22 mouse cellular contexts compared by ENCODE assay signal in genomic region chr9:49529366-49529959, GRCm38 (mm10). TPM values are rescaled to one million over a fixed set of nuclear protein-coding genes. Genes with fewer than 3 reads are reported as not detected.
DNase-seq lines count a peak whose midpoint lies in the region; ATAC-seq and TF ChIP-seq lines count a peak whose summit lies in the region.
"Had no signal": no experiment of that assay in that cellular context is flagged by ENCODE, and none has a peak within 500 bp of the region (broad histone marks: within the 10 kb centered on the region; RNA-seq: fewer than 3 reads in every experiment).

No protein-coding gene starts in this region.

- no peak overlapping the region for H3K9ac ChIP-seq in midbrain, embryonic 15.5 days
- H3K9ac ChIP-seq in midbrain, embryonic 14.5 days (replicated peaks; ENCODE audit: low read length), result no peak overlapping the region
- H3K9ac ChIP-seq in ES-E14 (ENCODE audit: insufficient read depth, low read depth, low read length, poor library complexity, severe bottlenecking), result no peak overlapping the region
- H3K9ac ChIP-seq: embryonic facial prominence, embryonic 12.5 days; embryonic facial prominence, embryonic 15.5 days; forebrain, postnatal 0 days; hindbrain, embryonic 12.5 days had no signal

- DNase-seq in midbrain, embryonic 14.5 days, result no peak
- DNase-seq in ES-E14 (ENCODE audit: low read depth, low spot score), result no peak
- DNase-seq in thymus, adult 2 months, result no peak
- DNase-seq in adrenal gland, adult 8-10 months, result no peak
- DNase-seq: adrenal gland, adult 2 months; adrenal gland, postnatal 25 days; cerebellum, adult 11-12 months; gastrocnemius, postnatal 14 days; heart, adult 11 months had no signal

- WGBS in midbrain, embryonic 15.5 days, result 71% methylated on average over 8 of the region's 8 CpGs
- 74% methylated on average over 8 of the region's 8 CpGs for WGBS in midbrain, embryonic 14.5 days
- 50% methylated on average over 8 of the region's 8 CpGs for WGBS in olfactory bulb, adult 2 months
- WGBS in thymus, adult 2 months, result 85% methylated on average over 8 of the region's 8 CpGs

- no peaks in the 10 kb centered on the region for H3K27me3 ChIP-seq in midbrain, embryonic 15.5 days (replicated peaks)
- no peaks in the 10 kb centered on the region for H3K27me3 ChIP-seq in midbrain, embryonic 14.5 days (ENCODE audit: control insufficient read depth, insufficient read depth, low read length)
- H3K27me3 ChIP-seq in thymus, adult 2 months (ENCODE audit: control insufficient read depth, insufficient read depth, low read length), result no peaks in the 10 kb centered on the region
- H3K27me3 ChIP-seq: embryonic facial prominence, embryonic 12.5 days; embryonic facial prominence, embryonic 15.5 days; hindbrain, embryonic 12.5 days had no signal

- H3K9me3 ChIP-seq in midbrain, embryonic 15.5 days, result no peaks in the 10 kb centered on the region
- H3K9me3 ChIP-seq in midbrain, embryonic 14.5 days (ENCODE audit: control insufficient read depth, low read length), result no peaks in the 10 kb centered on the region
- no peaks in the 10 kb centered on the region for H3K9me3 ChIP-seq in ES-E14 (ENCODE audit: control insufficient read depth, insufficient read depth, low read depth, low read length)
- H3K9me3 ChIP-seq: embryonic facial prominence, embryonic 12.5 days; embryonic facial prominence, embryonic 15.5 days; hindbrain, embryonic 12.5 days had no signal

- peaks cover 7% of the 10 kb centered on the region; the same call in 1 of the 2 replicates for H3K36me3 ChIP-seq in midbrain, embryonic 15.5 days (replicated peaks)
- H3K36me3 ChIP-seq in midbrain, embryonic 14.5 days (ENCODE audit: control insufficient read depth, insufficient read depth, low read length), result peaks cover 33% of the 10 kb centered on the region
- H3K36me3 ChIP-seq in ES-E14 (ENCODE audit: control insufficient read depth, insufficient read depth, low read length, poor library complexity, severe bottlenecking), result no peaks in the 10 kb centered on the region
- H3K36me3 ChIP-seq in thymus, adult 2 months (ENCODE audit: control insufficient read depth, insufficient read depth, low read length), result no peaks in the 10 kb centered on the region
- H3K36me3 ChIP-seq: embryonic facial prominence, embryonic 12.5 days had no signal

- H3K4me2 ChIP-seq in midbrain, embryonic 15.5 days, result no peak overlapping the region
- H3K4me2 ChIP-seq in midbrain, embryonic 14.5 days (ENCODE audit: low read length), result no peak overlapping the region
- H3K4me2 ChIP-seq: embryonic facial prominence, embryonic 12.5 days; embryonic facial prominence, embryonic 15.5 days; heart, embryonic 11.5 days; hindbrain, embryonic 12.5 days had no signal

- no peak for TF ChIP-seq POLR2A in olfactory bulb, adult 2 months (IDR thresholded peaks at IDR 0.05; ENCODE audit: insufficient read depth, low read depth, low read length)
- no peak for TF ChIP-seq POLR2A in thymus, adult 2 months (IDR thresholded peaks at IDR 0.05; ENCODE audit: control insufficient read depth, extremely low read depth, insufficient read depth, low read length, poor library complexity)

- in situ Hi-C loops in ES-E14 (cut with MboI; ENCODE audit: low sequenced_read_pairs in 2 of 2, unreplicated experiment in 2 of 2), result no loop called here

- ATAC-seq in midbrain, embryonic 15.5 days (replicated peaks), result no peak
- no peak for ATAC-seq in midbrain, embryonic 14.5 days (ENCODE audit: low FRiP score, low TSS enrichment)
- ATAC-seq: CD4-positive, CD25-positive, alpha-beta regulatory T cell, adult 4 months; forebrain, embryonic 14.5 days; hindbrain, embryonic 16.5 days; inflammation-experienced regulatory T-cells, adult 6 months; intestine, postnatal 0 days had no signal

- TF ChIP-seq CTCF in olfactory bulb, adult 2 months (IDR thresholded peaks at IDR 0.05; ENCODE audit: insufficient read depth, low read depth, low read length), result no peak
- TF ChIP-seq CTCF in thymus, adult 2 months (IDR thresholded peaks at IDR 0.05; ENCODE audit: borderline replicate concordance, control insufficient read depth, extremely low read depth, insufficient read depth, low read length, poor library complexity), result no peak

- 0 out of 2 replicates have a peak overlapping the region, but pooled peaks have one; percentile 18 for H3K27ac ChIP-seq in midbrain, embryonic 15.5 days
- no peak overlapping the region for H3K27ac ChIP-seq in midbrain, embryonic 14.5 days (replicated peaks; ENCODE audit: low read depth, low read length)
- H3K27ac ChIP-seq in ES-E14 (ENCODE audit: insufficient read depth, low read depth, low read length, poor library complexity, severe bottlenecking), result no peak overlapping the region
- H3K27ac ChIP-seq in olfactory bulb, adult 2 months (ENCODE audit: insufficient read depth, low read depth, low read length), result peak overlapping the region; percentile 2; the same call in 1 of the 2 replicates
- H3K27ac ChIP-seq in thymus, adult 2 months (ENCODE audit: control insufficient read depth, insufficient read depth, low read length), result no peak overlapping the region
- H3K27ac ChIP-seq: embryonic facial prominence, embryonic 12.5 days; embryonic facial prominence, embryonic 15.5 days; gastrocnemius, adult 2 months; hindbrain, embryonic 12.5 days had no signal

- H3K4me3 ChIP-seq in midbrain, embryonic 15.5 days, result no peak overlapping the region
- H3K4me3 ChIP-seq in midbrain, embryonic 14.5 days (replicated peaks; ENCODE audit: low read depth, low read length), result no peak overlapping the region
- no peak overlapping the region for H3K4me3 ChIP-seq in ES-E14 (ENCODE audit: insufficient read depth in 1 of 2, low read depth in 1 of 2, low read length in 2 of 2, poor library complexity in 1 of 2, severe bottlenecking in 1 of 2)
- no peak overlapping the region for H3K4me3 ChIP-seq in olfactory bulb, adult 2 months (ENCODE audit: insufficient read depth, low read depth, low read length)
- H3K4me3 ChIP-seq in thymus, adult 2 months (ENCODE audit: control insufficient read depth, insufficient read depth, low read length), result no peak overlapping the region
- H3K4me3 ChIP-seq: embryonic facial prominence, embryonic 12.5 days; embryonic facial prominence, embryonic 15.5 days; gastrocnemius, adult 2 months; hindbrain, embryonic 12.5 days had no signal

- H3K4me1 ChIP-seq in midbrain, embryonic 15.5 days, result peaks cover 15% of the 10 kb centered on the region
- peaks cover 17% of the 10 kb centered on the region for H3K4me1 ChIP-seq in midbrain, embryonic 14.5 days (ENCODE audit: control insufficient read depth, insufficient read depth, low read length)
- peaks cover 0 to 16% of the 10 kb centered on the region in 2 experiments; a peak in 3 of 4 replicates for H3K4me1 ChIP-seq in ES-E14 (ENCODE audit: control insufficient read depth in 2 of 2, insufficient read depth in 2 of 2, low read length in 2 of 2, poor library complexity in 1 of 2)
- peaks cover 20% of the 10 kb centered on the region for H3K4me1 ChIP-seq in olfactory bulb, adult 2 months (ENCODE audit: control insufficient read depth, insufficient read depth, low read length)
- no peaks in the 10 kb centered on the region for H3K4me1 ChIP-seq in thymus, adult 2 months (replicated peaks; ENCODE audit: control insufficient read depth, insufficient read depth, low read length)

TF ChIP-seq in ES-E14, 5 proteins besides CTCF, POLR2A, EP300 and RAD21:
- TF ChIP-seq CHD2 (IDR thresholded peaks at IDR 0.05; ENCODE audit: low read depth, low read length) (0 out of 2 replicates have a peak, but pooled peaks have one; percentile 17), HCFC1 (IDR thresholded peaks at IDR 0.05; ENCODE audit: borderline replicate concordance, insufficient read depth, low read length) (no peak), ZNF384 (IDR thresholded peaks at IDR 0.05; ENCODE audit: low read depth, low read length) (peak; percentile 23; the same call in 1 of the 2 replicates)

RNA-seq across cellular contexts. Expression of gene Ttc12, which starts 43.4 kb away (rescaled TPM):
- polyA plus RNA-seq in midbrain, embryonic 15.5 days (2015; fragmentation: Nextera tagmentation; extraction: Ambion mirVana), result 1.9 and 2.1 TPM in 2 replicates
- 0.94 and 1.9 TPM in 2 replicates for polyA plus RNA-seq in midbrain, embryonic 14.5 days (2014; fragmentation: Nextera tagmentation; extraction: Ambion mirVana)
- 2.1 and 2.5 TPM in 2 replicates for total RNA-seq in ES-E14 (2012; rRNA removed)
- polyA plus RNA-seq in olfactory bulb, adult 2 months (2012; ENCODE audit: insufficient read depth, insufficient read length, low replicate concordance, missing spikeins), result not detected in 2 replicates
- polyA plus RNA-seq in thymus, adult 2 months (2012; rRNA removed), result 2.5 and 3.3 TPM in 2 replicates
- 10 to 100 TPM in 3 of 4 experiments, 1 to 10 TPM in 1; 9.7 to 17.5 (median 14.1) TPM for total RNA-seq in adrenal gland, adult 8-10 months (2022)
- polyA plus RNA-seq: CD4-positive, CD25-positive, alpha-beta regulatory T cell, adult 4 months; inflammation-experienced regulatory T-cells, adult 6 months had no signal

Comparison
In these comparisons a context has a peak if more than half of its experiments do, and no peak if none do; other contexts are left out.
1. H3K27ac ChIP-seq: peak in midbrain, embryonic 15.5 days (single experiment) and olfactory bulb, adult 2 months (single experiment); none in midbrain, embryonic 14.5 days (single experiment), ES-E14 (single experiment) and thymus, adult 2 months (single experiment).